Mouse (Mus musculus): ENCODE measurements at regions not wholly inside any gene's neighbourhood (a gene's known extent, or its start where the extent isn't known, plus 50 kb on each side); places are given as distances from the start of the nearest gene placed in this dataset.

GRCm38 (mm10) chr13:63627184-63627893 is 53.9 kb upstream of the Ptch1 start:
- H3K36me3 ChIP-seq (replicated peaks), result no peaks in the 10 kb centered on the region
- no peaks in the 10 kb centered on the region for H3K9me3 ChIP-seq (replicated peaks)
- no peaks in the 10 kb centered on the region for H3K4me1 ChIP-seq (ENCODE audit: insufficient read depth, low read depth, low read length)
- ATAC-seq (ENCODE audit: extremely low read depth, insufficient number of reproducible peaks, low FRiP score, poor library complexity, severe bottlenecking), result no peak
- DNase-seq (ENCODE audit: low spot score), result no peak
- TF ChIP-seq TAL1 (conservative IDR thresholded peaks at IDR 0.05; ENCODE audit: low read depth, low read length) (no peak), GATA2 (IDR thresholded peaks at IDR 0.05; ENCODE audit: borderline replicate concordance, low read depth, low read length) (no peak), CTCF (IDR thresholded peaks at IDR 0.05; ENCODE audit: low read depth, low read length) (no peak), GATA1 (IDR thresholded peaks at IDR 0.05; ENCODE audit: borderline replicate concordance, low read length) (no peak), POLR2AphosphoS5 (IDR thresholded peaks at IDR 0.05; ENCODE audit: insufficient replicate concordance, low read depth, low read length) (no peak)
- no peak overlapping the region for H3K4me3 ChIP-seq (ENCODE audit: low read depth, low read length)
- H3K27me3 ChIP-seq (ENCODE audit: insufficient read depth, low read length), result peaks cover 5% of the 10 kb centered on the region

- Histone ChIP-seq H3K4me1 (ENCODE audit: insufficient read depth, low read depth, low read length) (no peaks in the 10 kb centered on the region), H3K9me3 (replicated peaks) (no peaks in the 10 kb centered on the region), H3K27me3 (ENCODE audit: insufficient read depth, low read length) (peaks cover 5% of the 10 kb centered on the region), H3K36me3 (replicated peaks) (no peaks in the 10 kb centered on the region), H3K4me3 (ENCODE audit: low read depth, low read length) (no peak overlapping the region)
- DNase-seq (ENCODE audit: low spot score), result no peak
- TF ChIP-seq GATA1 (IDR thresholded peaks at IDR 0.05; ENCODE audit: borderline replicate concordance, low read length), result no peak
- no peak for TF ChIP-seq POLR2AphosphoS5 (IDR thresholded peaks at IDR 0.05; ENCODE audit: insufficient replicate concordance, low read depth, low read length)
- TF ChIP-seq CTCF (IDR thresholded peaks at IDR 0.05; ENCODE audit: low read depth, low read length), result no peak
- TF ChIP-seq GATA2 (IDR thresholded peaks at IDR 0.05; ENCODE audit: borderline replicate concordance, low read depth, low read length), result no peak
- no peak for TF ChIP-seq TAL1 (conservative IDR thresholded peaks at IDR 0.05; ENCODE audit: low read depth, low read length)
- no peak for ATAC-seq (ENCODE audit: extremely low read depth, insufficient number of reproducible peaks, low FRiP score, poor library complexity, severe bottlenecking)
Measured at GRCm38 (mm10) chr13:63627894-63628287, 54.5 kb upstream of the Ptch1 start.

- DNase-seq (ENCODE audit: low spot score) (no peak), ATAC-seq (ENCODE audit: extremely low read depth, insufficient number of reproducible peaks, low FRiP score, poor library complexity, severe bottlenecking) (no peak)
- H3K4me1 ChIP-seq (ENCODE audit: insufficient read depth, low read depth, low read length), result no peaks in the 10 kb centered on the region
- peaks cover 2% of the 10 kb centered on the region for H3K27me3 ChIP-seq (ENCODE audit: insufficient read depth, low read length)
- no peak overlapping the region for H3K4me3 ChIP-seq (ENCODE audit: low read depth, low read length)
- no peaks in the 10 kb centered on the region for H3K36me3 ChIP-seq (replicated peaks)
- no peaks in the 10 kb centered on the region for H3K9me3 ChIP-seq (replicated peaks)
- TF ChIP-seq GATA2 (IDR thresholded peaks at IDR 0.05; ENCODE audit: borderline replicate concordance, low read depth, low read length) (no peak), GATA1 (IDR thresholded peaks at IDR 0.05; ENCODE audit: borderline replicate concordance, low read length) (no peak)
Measured at GRCm38 (mm10) chr13:63631771-63632347, 58.5 kb upstream of the Ptch1 start.

GRCm38 (mm10) chr13:63634294-63634693 is 60.9 kb upstream of the Ptch1 start:
- no peaks in the 10 kb centered on the region for H3K36me3 ChIP-seq (replicated peaks)
- DNase-seq (ENCODE audit: low spot score), result no peak
- ATAC-seq (ENCODE audit: extremely low read depth, insufficient number of reproducible peaks, low FRiP score, poor library complexity, severe bottlenecking), result no peak
- no peaks in the 10 kb centered on the region for H3K4me1 ChIP-seq (ENCODE audit: insufficient read depth, low read depth, low read length)
- H3K9me3 ChIP-seq (replicated peaks), result no peaks in the 10 kb centered on the region
- H3K4me3 ChIP-seq (ENCODE audit: low read depth, low read length), result no peak overlapping the region
- no peak for TF ChIP-seq GATA2 (IDR thresholded peaks at IDR 0.05; ENCODE audit: borderline replicate concordance, low read depth, low read length)
- no peak for TF ChIP-seq POLR2AphosphoS5 (IDR thresholded peaks at IDR 0.05; ENCODE audit: insufficient replicate concordance, low read depth, low read length)
- TF ChIP-seq GATA1 (IDR thresholded peaks at IDR 0.05; ENCODE audit: borderline replicate concordance, low read length), result no peak
- no peak for TF ChIP-seq CTCF (IDR thresholded peaks at IDR 0.05; ENCODE audit: low read depth, low read length)
- TF ChIP-seq TAL1 (conservative IDR thresholded peaks at IDR 0.05; ENCODE audit: low read depth, low read length), result no peak
- peaks cover 2% of the 10 kb centered on the region for H3K27me3 ChIP-seq (ENCODE audit: insufficient read depth, low read length)

- ATAC-seq (ENCODE audit: extremely low read depth, insufficient number of reproducible peaks, low FRiP score, poor library complexity, severe bottlenecking) (no peak), DNase-seq (ENCODE audit: low spot score) (no peak)
- Histone ChIP-seq H3K9me3 (replicated peaks) (no peaks in the 10 kb centered on the region), H3K4me3 (ENCODE audit: low read depth, low read length) (no peak overlapping the region), H3K27me3 (ENCODE audit: insufficient read depth, low read length) (peaks cover 10% of the 10 kb centered on the region), H3K36me3 (replicated peaks) (no peaks in the 10 kb centered on the region), H3K4me1 (ENCODE audit: insufficient read depth, low read depth, low read length) (no peaks in the 10 kb centered on the region)
- TF ChIP-seq POLR2AphosphoS5 (IDR thresholded peaks at IDR 0.05; ENCODE audit: insufficient replicate concordance, low read depth, low read length), result no peak
Measured at GRCm38 (mm10) chr13:63641649-63642226, 68.3 kb upstream of the Ptch1 start.

GRCm38 (mm10) chr13:63642617-63643016 is 69.2 kb upstream of the Ptch1 start:
- ATAC-seq (ENCODE audit: extremely low read depth, insufficient number of reproducible peaks, low FRiP score, poor library complexity, severe bottlenecking) (no peak), DNase-seq (ENCODE audit: low spot score) (no peak)
- Histone ChIP-seq H3K36me3 (replicated peaks) (no peaks in the 10 kb centered on the region), H3K9me3 (replicated peaks) (no peaks in the 10 kb centered on the region), H3K4me1 (ENCODE audit: insufficient read depth, low read depth, low read length) (no peaks in the 10 kb centered on the region), H3K27me3 (ENCODE audit: insufficient read depth, low read length) (peaks cover 10% of the 10 kb centered on the region), H3K4me3 (ENCODE audit: low read depth, low read length) (no peak overlapping the region)
- no peak for TF ChIP-seq CTCF (IDR thresholded peaks at IDR 0.05; ENCODE audit: low read depth, low read length)
- TF ChIP-seq GATA2 (IDR thresholded peaks at IDR 0.05; ENCODE audit: borderline replicate concordance, low read depth, low read length), result no peak
- TF ChIP-seq GATA1 (IDR thresholded peaks at IDR 0.05; ENCODE audit: borderline replicate concordance, low read length), result no peak
- no peak for TF ChIP-seq TAL1 (conservative IDR thresholded peaks at IDR 0.05; ENCODE audit: low read depth, low read length)
- no peak for TF ChIP-seq POLR2AphosphoS5 (IDR thresholded peaks at IDR 0.05; ENCODE audit: insufficient replicate concordance, low read depth, low read length)
